34 mouse cellular contexts compared by ENCODE assay signal in the genomic region with DNA sequence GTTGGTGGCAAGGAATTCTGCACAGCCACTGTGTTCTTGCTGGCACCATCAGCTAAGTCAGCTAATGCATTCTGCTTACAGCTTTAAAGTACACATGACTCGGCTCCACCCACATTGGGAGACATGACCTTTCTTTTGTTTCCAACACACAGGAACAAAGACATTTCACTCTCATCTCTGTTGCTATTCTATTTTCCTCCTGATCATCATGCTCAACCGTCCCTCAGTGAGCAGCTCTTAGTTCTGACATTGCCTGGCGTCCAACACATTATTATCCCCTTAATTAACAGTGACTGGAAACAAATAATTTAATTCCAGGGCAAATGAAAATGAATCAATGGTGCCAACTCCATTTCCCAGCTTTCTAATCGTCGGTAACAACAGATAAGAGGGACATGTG. TPM values are rescaled to one million over a fixed set of nuclear protein-coding genes. Genes with fewer than 3 reads are reported as not detected.
A peak's percentile ranks its signal among the peaks of the same experiment; 100 is the strongest.
DNase-seq lines count a peak whose midpoint lies in the region; ATAC-seq and TF ChIP-seq lines count a peak whose summit lies in the region.
"Had no signal": no experiment of that assay in that cellular context is flagged by ENCODE, and none has a peak within 500 bp of the region (broad histone marks: within the 10 kb centered on the region; RNA-seq: fewer than 3 reads in every experiment).

No protein-coding gene starts in this region.

- no peaks in the 10 kb centered on the region for H3K4me1 ChIP-seq in midbrain, postnatal 0 days (ENCODE audit: insufficient read depth, low read length)
- no peaks in the 10 kb centered on the region; the same call in 1 of the 2 replicates for H3K4me1 ChIP-seq in midbrain, embryonic 11.5 days (ENCODE audit: control insufficient read depth, insufficient read depth, low read length)

- ATAC-seq in midbrain, postnatal 0 days (ENCODE audit: low FRiP score), result no peak
- no peak for ATAC-seq in midbrain, embryonic 11.5 days (ENCODE audit: low FRiP score)
- ATAC-seq: inflammation-experienced regulatory T-cells, adult 6 months had no signal

- WGBS in midbrain, postnatal 0 days, result 41% methylated on average over 5 of the region's 5 CpGs
- WGBS in midbrain, embryonic 11.5 days, result 56% methylated on average over 5 of the region's 5 CpGs

- no peak for TF ChIP-seq CTCF in midbrain, postnatal 0 days (IDR thresholded peaks at IDR 0.05)

- no peak overlapping the region for H3K9ac ChIP-seq in midbrain, postnatal 0 days (replicated peaks; ENCODE audit: low read length, poor library complexity, severe bottlenecking)
- no peak overlapping the region for H3K9ac ChIP-seq in midbrain, embryonic 11.5 days (ENCODE audit: low read length)

- H3K9me3 ChIP-seq in midbrain, postnatal 0 days (ENCODE audit: low read length), result no peaks in the 10 kb centered on the region
- no peaks in the 10 kb centered on the region for H3K9me3 ChIP-seq in midbrain, embryonic 11.5 days (ENCODE audit: control insufficient read depth, low read length)

- no peaks in the 10 kb centered on the region for H3K36me3 ChIP-seq in midbrain, postnatal 0 days (ENCODE audit: insufficient read depth, low read length)
- no peaks in the 10 kb centered on the region for H3K36me3 ChIP-seq in midbrain, embryonic 11.5 days (ENCODE audit: control insufficient read depth, insufficient read depth, low read length)

- no peak overlapping the region for H3K4me3 ChIP-seq in midbrain, postnatal 0 days (ENCODE audit: low read depth, low read length)
- H3K4me3 ChIP-seq in midbrain, embryonic 11.5 days (ENCODE audit: low read depth, low read length), result no peak overlapping the region
- H3K4me3 ChIP-seq: heart, adult 2 months had no signal

- no peak overlapping the region for H3K27ac ChIP-seq in midbrain, postnatal 0 days (ENCODE audit: low read depth, low read length)
- H3K27ac ChIP-seq in midbrain, embryonic 11.5 days (ENCODE audit: low read depth, low read length), result no peak overlapping the region
- H3K27ac ChIP-seq: heart, adult 2 months had no signal

- DNase-seq in cerebellum, postnatal 10 days, result peak; percentile 11 to 20
- DNase-seq in cerebellum, adult 9-10 months, result no peak
- peak; percentile 42 for DNase-seq in heart, adult 11 months
- no peak for DNase-seq in heart, adult 8-10 months (ENCODE audit: low spot score)
- peak; percentile 39 for DNase-seq in midbrain, postnatal 0 days (ENCODE audit: low spot score)
- no peak for DNase-seq in midbrain, embryonic 11.5 days (ENCODE audit: low spot score, missing footprints)
- DNase-seq in retina, postnatal 1 day, result peak; percentile 52
- DNase-seq in ovary, postnatal 36 days (ENCODE audit: low spot score), result no peak
- DNase-seq: cerebellum, adult 11-12 months; cerebellum, postnatal 25 days; gastrocnemius, postnatal 14 days; heart, adult 2 months; kidney, adult 8-10 months; kidney, postnatal 10 days; lung, postnatal 4 days; right cerebral cortex, adult 18-20 months; right cerebral cortex, postnatal 4 days; thymus, postnatal 14 days had no signal

- no peaks in the 10 kb centered on the region for H3K27me3 ChIP-seq in midbrain, postnatal 0 days (ENCODE audit: insufficient read depth, low read length)
- H3K27me3 ChIP-seq in midbrain, embryonic 11.5 days (ENCODE audit: control insufficient read depth, insufficient read depth, low read length), result no peaks in the 10 kb centered on the region

- no peak overlapping the region for H3K4me2 ChIP-seq in midbrain, postnatal 0 days (ENCODE audit: low read depth, low read length, poor library complexity, severe bottlenecking)
- H3K4me2 ChIP-seq in midbrain, embryonic 11.5 days, result no peak overlapping the region

RNA-seq across cellular contexts. Expression of a gene that starts 35.8 kb away (rescaled TPM):
- 10 to 100 TPM; 13.3 to 15.6 (median 14.5) TPM for total RNA-seq in heart, adult 8-10 months (2022)
- total RNA-seq in midbrain, postnatal 0 days (2014; rRNA removed), result 2.0 and 4.5 TPM in 2 replicates
- 10.0 and 11.3 TPM in 2 replicates for polyA plus RNA-seq in midbrain, postnatal 0 days (2015; fragmentation: Nextera tagmentation; extraction: Ambion mirVana)
- polyA plus RNA-seq in midbrain, embryonic 11.5 days (2014; fragmentation: Nextera tagmentation; extraction: Ambion mirVana), result 41.8 and 43.8 TPM in 2 replicates
- polyA plus RNA-seq: liver, adult 2 months had no signal

RNA-seq across cellular contexts. Expression of a gene that starts 36.5 kb away (rescaled TPM):
- total RNA-seq in heart, adult 8-10 months (2022), result not detected
- total RNA-seq in midbrain, postnatal 0 days (2014; rRNA removed), result not detected in 2 replicates
- not detected in 2 replicates for polyA plus RNA-seq in midbrain, postnatal 0 days (2015; fragmentation: Nextera tagmentation; extraction: Ambion mirVana)
- not detected in 2 replicates for polyA plus RNA-seq in midbrain, embryonic 11.5 days (2014; fragmentation: Nextera tagmentation; extraction: Ambion mirVana)
- total RNA-seq: adrenal gland, adult 18-20 months; adrenal gland, postnatal 4 days; gastrocnemius, postnatal 14 days; heart, adult 2 months; heart, postnatal 25 days; layer of hippocampus, adult 18-20 months; layer of hippocampus, postnatal 14 days; left cerebral cortex, postnatal 10 days; liver, adult 2 months; monocyte, adult 5-6 weeks had no signal
- polyA plus RNA-seq: embryonic facial prominence, embryonic 14.5 days; heart, adult 2 months; heart, embryonic 14.5 days; inflammation-experienced regulatory T-cells, adult 6 months; limb, embryonic 11.5 days; liver, adult 2 months; liver, embryonic 16.5 days; lung, embryonic 16.5 days; neural tube, embryonic 11.5 days; stomach, embryonic 14.5 days had no signal

Comparison
In these comparisons a context has a peak if more than half of its experiments do, and no peak if none do; other contexts are left out.
1. DNase-seq: peak in cerebellum, postnatal 10 days (2 of 2), heart, adult 11 months (single experiment), midbrain, postnatal 0 days (single experiment) and retina, postnatal 1 day (single experiment); none in cerebellum, adult 9-10 months (single experiment), heart, adult 8-10 months (single experiment), midbrain, embryonic 11.5 days (single experiment) and ovary, postnatal 36 days (single experiment).